Mouse (Mus musculus): Measurements from ENCODE around the gene Sez6l2. TPM values are rescaled to one million over a fixed set of nuclear protein-coding genes. Genes with fewer than 3 reads are reported as not detected.

Gene Sez6l2
- polyA plus RNA-seq, 1 experiment = 0.04 TPM

GRCm38 (mm10) chr7:126975893-126975949, 25.4 kb downstream of the Sez6l2 start, which contains the start of gene Cdipt:
Gene Cdipt, plus strand, starts transcription at chr7:126975914.
- peaks cover 31% of the 10 kb centered on the region for H3K36me3 ChIP-seq (ENCODE audit: control insufficient read depth)
- peaks cover 47% of the 10 kb centered on the region for H3K4me1 ChIP-seq (ENCODE audit: control insufficient read depth)
- H3K27me3 ChIP-seq (ENCODE audit: control insufficient read depth) = 0 out of 2 replicates have a peak, but pooled peaks cover 4% of the 10 kb centered on the region
- H3K4me3 ChIP-seq (replicated peaks) = peak within 1 kb of the TSS; percentile 79
- no peaks in the 10 kb centered on the region for H3K9me3 ChIP-seq (ENCODE audit: control insufficient read depth, low read length)
- no peak for TF ChIP-seq GATA1 (IDR thresholded peaks at IDR 0.05; ENCODE audit: low read length)
- TF ChIP-seq TAL1 (IDR thresholded peaks at IDR 0.05; ENCODE audit: low read length) = no peak

DNA sequence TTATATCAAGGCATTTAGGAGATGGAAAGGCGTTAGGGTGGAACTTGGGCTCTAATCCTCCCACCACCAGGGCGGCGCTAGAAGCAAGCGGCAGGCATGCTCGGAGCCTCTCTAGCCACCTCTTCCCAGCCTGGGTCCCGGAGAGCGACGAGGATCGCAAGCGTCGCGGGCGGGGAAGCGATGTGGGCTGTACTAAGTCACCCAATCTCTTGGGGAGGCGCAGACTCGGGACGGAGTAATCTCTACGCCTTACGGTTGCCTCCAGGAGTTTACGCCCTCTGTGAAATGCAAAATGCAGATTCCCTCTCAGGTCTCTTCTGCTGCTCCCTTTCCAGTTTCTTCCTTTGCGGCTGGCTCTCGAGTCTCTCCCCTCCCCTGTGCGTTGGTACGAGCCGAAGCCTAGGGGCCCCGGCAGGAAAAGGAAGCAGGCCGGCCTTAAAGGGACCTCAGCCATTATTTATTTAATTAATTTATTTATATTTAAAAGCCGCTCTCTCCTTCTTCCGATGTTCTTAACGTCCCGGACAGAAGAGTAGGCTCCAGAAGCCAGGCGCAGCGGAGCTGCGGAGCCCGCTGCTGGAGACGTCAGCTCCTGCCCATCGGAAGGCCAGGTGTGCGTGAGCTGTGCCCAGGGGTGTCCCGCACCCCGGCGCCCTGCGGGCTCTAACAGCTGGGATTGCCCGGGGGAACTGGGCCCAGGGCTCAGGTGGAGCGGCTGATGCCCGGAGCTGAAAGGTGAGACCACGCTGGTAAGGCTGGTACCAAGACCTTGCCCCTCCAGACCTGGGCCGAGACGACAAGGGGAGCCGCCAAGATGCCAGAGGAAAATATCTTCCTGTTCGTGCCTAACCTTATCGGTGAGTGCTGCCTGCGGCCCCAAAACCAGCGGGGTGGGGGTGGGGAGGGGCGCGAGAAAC, 25.8 kb downstream of the Sez6l2 start, which contains the start of gene Cdiptos:
Gene Cdiptos (minus strand): TSS at position 149 of the 917 bp plus-strand sequence.
- peaks cover 47% of the 10 kb centered on the region for H3K4me1 ChIP-seq (ENCODE audit: control insufficient read depth)
- H3K4me3 ChIP-seq (replicated peaks) = peak within 1 kb of the TSS; percentile 79
- 0 out of 2 replicates have a peak, but pooled peaks cover 4% of the 10 kb centered on the region for H3K27me3 ChIP-seq (ENCODE audit: control insufficient read depth)
- peaks cover 35% of the 10 kb centered on the region for H3K36me3 ChIP-seq (ENCODE audit: control insufficient read depth)
- TF ChIP-seq GATA1 (IDR thresholded peaks at IDR 0.05; ENCODE audit: low read length) (no peak), TAL1 (IDR thresholded peaks at IDR 0.05; ENCODE audit: low read length) (no peak)
- no peaks in the 10 kb centered on the region for H3K9me3 ChIP-seq (ENCODE audit: control insufficient read depth, low read length)

GRCm38 (mm10) chr7:126976878-126977459, 26.6 kb downstream of the Sez6l2 start:
- peaks cover 53% of the 10 kb centered on the region for H3K4me1 ChIP-seq (ENCODE audit: control insufficient read depth)
- peaks cover 40% of the 10 kb centered on the region for H3K36me3 ChIP-seq (ENCODE audit: control insufficient read depth)
- 0 out of 2 replicates have a peak, but pooled peaks cover 4% of the 10 kb centered on the region for H3K27me3 ChIP-seq (ENCODE audit: control insufficient read depth)
- H3K4me3 ChIP-seq (replicated peaks) = peak overlapping the region; percentile 79
- peak; percentile 70 for TF ChIP-seq GATA1 (IDR thresholded peaks at IDR 0.05; ENCODE audit: low read length)
- TF ChIP-seq TAL1 (IDR thresholded peaks at IDR 0.05; ENCODE audit: low read length) = no peak
- H3K9me3 ChIP-seq (ENCODE audit: control insufficient read depth, low read length) = no peaks in the 10 kb centered on the region

GRCm38 (mm10) chr7:126978841-126979240, 28.5 kb downstream of the Sez6l2 start:
- H3K36me3 ChIP-seq (ENCODE audit: control insufficient read depth) = peaks cover 40% of the 10 kb centered on the region
- H3K27me3 ChIP-seq (ENCODE audit: control insufficient read depth) = 0 out of 2 replicates have a peak, but pooled peaks cover 2% of the 10 kb centered on the region
- H3K4me3 ChIP-seq (replicated peaks) = peak overlapping the region; percentile 15
- no peaks in the 10 kb centered on the region for H3K9me3 ChIP-seq (ENCODE audit: control insufficient read depth, low read length)
- H3K4me1 ChIP-seq (ENCODE audit: control insufficient read depth) = peaks cover 53% of the 10 kb centered on the region
- no peak for TF ChIP-seq GATA1 (IDR thresholded peaks at IDR 0.05; ENCODE audit: low read length)
- no peak for TF ChIP-seq TAL1 (IDR thresholded peaks at IDR 0.05; ENCODE audit: low read length)

- no peaks in the 10 kb centered on the region for H3K9me3 ChIP-seq (ENCODE audit: control insufficient read depth, low read length)
- H3K27me3 ChIP-seq (ENCODE audit: control insufficient read depth) = no peaks in the 10 kb centered on the region
- peaks cover 40% of the 10 kb centered on the region for H3K36me3 ChIP-seq (ENCODE audit: control insufficient read depth)
- H3K4me3 ChIP-seq (replicated peaks) = no peak overlapping the region
- H3K4me1 ChIP-seq (ENCODE audit: control insufficient read depth) = peaks cover 40% of the 10 kb centered on the region
- no peak for TF ChIP-seq GATA1 (IDR thresholded peaks at IDR 0.05; ENCODE audit: low read length)
- TF ChIP-seq TAL1 (IDR thresholded peaks at IDR 0.05; ENCODE audit: low read length) = no peak
Observed at GRCm38 (mm10) chr7:126981601-126982000, 31.2 kb downstream of the Sez6l2 start.

DNA sequence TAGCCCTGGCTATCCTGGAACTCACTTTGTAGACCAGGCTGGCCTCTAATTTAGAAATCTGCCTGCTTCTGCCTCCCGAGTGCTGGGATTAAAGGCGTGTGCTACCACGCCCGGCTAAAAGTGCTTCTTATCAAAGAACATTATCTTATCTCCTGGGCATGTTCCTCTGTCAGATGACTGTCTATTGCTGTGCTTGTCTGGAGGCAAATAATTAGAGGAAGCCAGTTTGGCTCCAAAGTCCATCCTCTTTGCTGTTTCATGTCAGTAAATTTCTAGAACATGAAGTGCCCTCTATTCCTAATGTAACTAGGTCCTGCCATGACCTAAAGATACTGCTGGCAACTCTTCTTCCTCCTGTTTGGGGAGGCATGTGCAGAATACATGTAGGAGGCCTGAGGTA, 31.7 kb downstream of the Sez6l2 start:
- Histone ChIP-seq H3K27me3 (ENCODE audit: control insufficient read depth) (no peaks in the 10 kb centered on the region), H3K36me3 (ENCODE audit: control insufficient read depth) (peaks cover 40% of the 10 kb centered on the region), H3K4me1 (ENCODE audit: control insufficient read depth) (peaks cover 36% of the 10 kb centered on the region), H3K9me3 (ENCODE audit: control insufficient read depth, low read length) (no peaks in the 10 kb centered on the region), H3K4me3 (replicated peaks) (no peak overlapping the region)
- TF ChIP-seq GATA1 (IDR thresholded peaks at IDR 0.05; ENCODE audit: low read length) (no peak), TAL1 (IDR thresholded peaks at IDR 0.05; ENCODE audit: low read length) (no peak)

DNA sequence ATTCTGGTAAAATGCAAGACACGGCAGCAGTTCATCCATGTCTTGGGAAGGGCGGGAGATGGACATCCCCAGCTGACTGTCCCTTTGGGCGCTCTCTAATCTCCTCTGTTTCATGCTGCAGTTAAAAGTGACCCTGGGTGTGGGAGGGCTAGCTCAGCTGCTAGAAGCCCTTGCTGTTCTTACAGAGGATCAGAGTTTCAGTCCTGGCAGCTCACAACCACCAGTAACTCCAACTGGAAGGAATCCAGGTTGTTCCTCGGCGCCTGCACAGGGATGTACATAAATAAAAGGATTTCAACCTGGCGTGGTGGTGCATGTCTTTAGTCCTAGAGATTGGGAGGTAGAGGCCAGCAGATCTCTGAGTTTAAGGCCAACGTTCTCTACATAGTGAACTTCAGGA, 32.8 kb downstream of the Sez6l2 start:
- peaks cover 34% of the 10 kb centered on the region for H3K36me3 ChIP-seq (ENCODE audit: control insufficient read depth)

DNA sequence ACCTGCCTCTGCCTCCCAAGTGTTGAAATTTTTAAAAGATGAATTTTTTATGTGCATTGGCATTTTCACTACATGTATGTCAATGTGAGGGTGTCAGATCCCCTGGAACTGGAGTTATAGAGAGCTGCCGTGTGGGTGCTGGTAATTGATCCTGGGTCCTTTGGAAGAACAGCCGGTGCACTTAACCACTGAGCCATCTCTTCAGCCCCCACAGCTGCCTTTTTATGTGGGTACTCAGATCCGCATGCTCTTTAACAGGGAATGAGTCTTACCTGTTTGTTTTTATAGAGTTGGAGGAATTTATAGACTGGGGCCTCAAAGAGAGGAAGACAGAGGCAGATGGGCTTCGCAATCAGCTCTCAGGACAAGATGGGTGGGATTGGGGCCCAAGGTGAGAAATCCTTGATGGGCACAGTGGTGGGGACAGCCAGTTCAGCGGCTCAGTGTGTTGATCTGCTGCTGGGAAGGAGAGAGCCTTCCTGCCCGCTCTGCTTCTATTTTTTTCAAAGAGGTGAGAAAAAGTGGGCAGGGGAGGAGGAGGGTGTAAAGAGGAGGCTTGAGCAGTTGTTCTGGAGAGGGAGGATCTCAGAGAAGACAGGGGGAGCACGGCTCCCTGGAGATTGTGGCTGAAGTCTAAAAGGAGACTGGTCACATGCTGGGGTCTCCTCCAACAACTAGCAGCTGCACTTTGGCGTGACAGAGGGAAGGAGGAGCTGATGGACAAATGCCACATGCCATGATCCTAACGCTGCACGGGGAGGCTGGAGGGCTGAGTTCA, 34.5 kb downstream of the Sez6l2 start:
- Histone ChIP-seq H3K36me3 (ENCODE audit: control insufficient read depth) (peaks cover 17% of the 10 kb centered on the region), H3K4me1 (ENCODE audit: control insufficient read depth) (peaks cover 8% of the 10 kb centered on the region), H3K9me3 (ENCODE audit: control insufficient read depth, low read length) (no peaks in the 10 kb centered on the region), H3K4me3 (replicated peaks) (no peak overlapping the region), H3K27me3 (ENCODE audit: control insufficient read depth) (no peaks in the 10 kb centered on the region)
- TF ChIP-seq TAL1 (IDR thresholded peaks at IDR 0.05; ENCODE audit: low read length) = no peak
- no peak for TF ChIP-seq GATA1 (IDR thresholded peaks at IDR 0.05; ENCODE audit: low read length)

More for the DNA sequence above, 32.8 kb downstream of the Sez6l2 start:
- Histone ChIP-seq H3K9me3 (ENCODE audit: control insufficient read depth, low read length) (no peaks in the 10 kb centered on the region), H3K27me3 (ENCODE audit: control insufficient read depth) (no peaks in the 10 kb centered on the region), H3K4me3 (replicated peaks) (no peak overlapping the region), H3K4me1 (ENCODE audit: control insufficient read depth) (peaks cover 26% of the 10 kb centered on the region)
- no peak for TF ChIP-seq GATA1 (IDR thresholded peaks at IDR 0.05; ENCODE audit: low read length)
- no peak for TF ChIP-seq TAL1 (IDR thresholded peaks at IDR 0.05; ENCODE audit: low read length)

- Histone ChIP-seq H3K4me1 (ENCODE audit: control insufficient read depth) (peaks cover 5% of the 10 kb centered on the region), H3K36me3 (ENCODE audit: control insufficient read depth) (peaks cover 4% of the 10 kb centered on the region), H3K9me3 (ENCODE audit: control insufficient read depth, low read length) (no peaks in the 10 kb centered on the region), H3K4me3 (replicated peaks) (no peak overlapping the region), H3K27me3 (ENCODE audit: control insufficient read depth) (no peaks in the 10 kb centered on the region)
- no peak for TF ChIP-seq TAL1 (IDR thresholded peaks at IDR 0.05; ENCODE audit: low read length)
- TF ChIP-seq GATA1 (IDR thresholded peaks at IDR 0.05; ENCODE audit: low read length) = no peak
Observed at GRCm38 (mm10) chr7:126986319-126986718, 36.0 kb downstream of the Sez6l2 start.

All from erythroblast, embryonic 14.5 days (primary cell).